9 mouse cellular contexts compared by ENCODE assay signal in genomic region chr4:155963106-155963505, GRCm38 (mm10). TPM values are rescaled to one million over a fixed set of nuclear protein-coding genes. Genes with fewer than 3 reads are reported as not detected.
DNase-seq lines count a peak whose midpoint lies in the region; ATAC-seq and TF ChIP-seq lines count a peak whose summit lies in the region.
"Had no signal": no experiment of that assay in that cellular context is flagged by ENCODE, and none has a peak within 500 bp of the region (broad histone marks: within the 10 kb centered on the region; RNA-seq: fewer than 3 reads in every experiment).

No protein-coding gene starts in this region.

- H3K4me1 ChIP-seq in forebrain, embryonic 10.5 days: peaks cover 24% of the 10 kb centered on the region
- peaks cover 14% of the 10 kb centered on the region for H3K4me1 ChIP-seq in forebrain, embryonic 16.5 days (replicated peaks; ENCODE audit: control insufficient read depth, insufficient read depth, low read length)
- peaks cover 16% of the 10 kb centered on the region for H3K4me1 ChIP-seq in bone marrow macrophage, adult 2 months (ENCODE audit: control insufficient read depth, insufficient read depth, low read length)
- no peaks in the 10 kb centered on the region; the same call in 1 of the 2 replicates for H3K4me1 ChIP-seq in hindbrain, postnatal 0 days (ENCODE audit: insufficient read depth, low read length)
- peaks cover 21 to 29% of the 10 kb centered on the region in 2 experiments for H3K4me1 ChIP-seq in liver, embryonic 14.5 days (replicated peaks; ENCODE audit: control insufficient read depth in 2 of 2, insufficient read depth in 2 of 2, low read length in 1 of 2)

- TF ChIP-seq EP300 in liver, embryonic 14.5 days (IDR thresholded peaks at IDR 0.05; ENCODE audit: low read depth): no peak

- no peak overlapping the region; the same call in 1 of the 2 replicates for H3K4me2 ChIP-seq in forebrain, embryonic 16.5 days (ENCODE audit: low read length)
- peak overlapping the region; percentile 76 for H3K4me2 ChIP-seq in hindbrain, postnatal 0 days (ENCODE audit: low read depth, low read length)
- peak overlapping the region; percentile 68 for H3K4me2 ChIP-seq in liver, embryonic 14.5 days (ENCODE audit: low read depth)

- H3K27ac ChIP-seq in forebrain, embryonic 10.5 days: peak overlapping the region; percentile 84; the same call in 1 of the 2 replicates
- H3K27ac ChIP-seq in forebrain, embryonic 16.5 days (ENCODE audit: low read length): no peak overlapping the region
- H3K27ac ChIP-seq in bone marrow macrophage, adult 2 months (ENCODE audit: insufficient read depth, low read depth, low read length): no peak overlapping the region
- no peak overlapping the region for H3K27ac ChIP-seq in hindbrain, postnatal 0 days
- peak overlapping the region; percentile 0 for H3K27ac ChIP-seq in liver, embryonic 14.5 days

- ATAC-seq in forebrain, embryonic 16.5 days: no peak
- ATAC-seq in hindbrain, postnatal 0 days: no peak
- ATAC-seq in liver, embryonic 14.5 days (ENCODE audit: insufficient read depth): peak; percentile 3
- ATAC-seq in megakaryocyte-erythroid progenitor cell, adult 5-6 weeks (replicated peaks; ENCODE audit: low FRiP score, low TSS enrichment, poor library complexity, severe bottlenecking): no peak

- 48% methylated on average over 7 of the region's 7 CpGs for WGBS in forebrain, embryonic 10.5 days
- WGBS in forebrain, embryonic 16.5 days: 57% methylated on average over 7 of the region's 7 CpGs
- 63% methylated on average over 7 of the region's 7 CpGs for WGBS in hindbrain, postnatal 0 days
- WGBS in liver, embryonic 14.5 days (ENCODE audit: insufficient replicate concordance): 36% methylated on average over 7 of the region's 7 CpGs

- TF ChIP-seq CTCF in bone marrow macrophage, adult 2 months (IDR thresholded peaks at IDR 0.05; ENCODE audit: low read depth, low read length): no peak
- TF ChIP-seq CTCF in hindbrain, postnatal 0 days (IDR thresholded peaks at IDR 0.05; ENCODE audit: low read depth): no peak
- TF ChIP-seq CTCF in liver, embryonic 14.5 days (IDR thresholded peaks at IDR 0.05; ENCODE audit: low read depth): no peak

- no peaks in the 10 kb centered on the region for H3K9me3 ChIP-seq in forebrain, embryonic 10.5 days
- H3K9me3 ChIP-seq in forebrain, embryonic 16.5 days (ENCODE audit: control insufficient read depth, low read length): no peaks in the 10 kb centered on the region
- H3K9me3 ChIP-seq in hindbrain, postnatal 0 days (ENCODE audit: low read length): no peaks in the 10 kb centered on the region
- no peaks in the 10 kb centered on the region for H3K9me3 ChIP-seq in liver, embryonic 14.5 days (ENCODE audit: control insufficient read depth, low read length)

- H3K4me3 ChIP-seq in forebrain, embryonic 10.5 days: peak overlapping the region; percentile 66
- no peak overlapping the region for H3K4me3 ChIP-seq in forebrain, embryonic 16.5 days (replicated peaks; ENCODE audit: low read length)
- H3K4me3 ChIP-seq in bone marrow macrophage, adult 2 months (ENCODE audit: insufficient read depth, low read length): peak overlapping the region; percentile 51
- peak overlapping the region; percentile 41 for H3K4me3 ChIP-seq in hindbrain, postnatal 0 days (ENCODE audit: low read length)
- H3K4me3 ChIP-seq in liver, embryonic 14.5 days (ENCODE audit: insufficient read depth in 1 of 2, low read depth in 2 of 2, low read length in 2 of 2): peak overlapping the region; percentile 54 to 68
- H3K4me3 ChIP-seq: myocyte had no signal

- H3K36me3 ChIP-seq in forebrain, embryonic 10.5 days (replicated peaks): peaks cover 48% of the 10 kb centered on the region
- peaks cover 1% of the 10 kb centered on the region; the same call in 1 of the 2 replicates for H3K36me3 ChIP-seq in forebrain, embryonic 16.5 days (ENCODE audit: control insufficient read depth, insufficient read depth)
- H3K36me3 ChIP-seq in hindbrain, postnatal 0 days (ENCODE audit: insufficient read depth, low read length): peaks cover 11% of the 10 kb centered on the region; the same call in 1 of the 2 replicates
- peaks cover 8% of the 10 kb centered on the region for H3K36me3 ChIP-seq in liver, embryonic 14.5 days (replicated peaks; ENCODE audit: control insufficient read depth, insufficient read depth, low read depth)

- no peak overlapping the region; the same call in 1 of the 2 replicates for H3K9ac ChIP-seq in forebrain, embryonic 16.5 days (replicated peaks; ENCODE audit: low read depth, low read length)
- peak overlapping the region; percentile 60; the same call in 1 of the 2 replicates for H3K9ac ChIP-seq in hindbrain, postnatal 0 days (replicated peaks; ENCODE audit: low read length)
- peak overlapping the region; percentile 81 for H3K9ac ChIP-seq in liver, embryonic 14.5 days (replicated peaks)

- no peak for DNase-seq in forebrain, embryonic 10.5 days (ENCODE audit: extremely low spot score, low spot score)
- DNase-seq in hindbrain, postnatal 0 days (ENCODE audit: low spot score): no peak
- DNase-seq in liver, embryonic 14.5 days (ENCODE audit: low read depth in 3 of 3, low spot score in 3 of 3): no peak
- DNase-seq in spleen, adult 12 weeks (ENCODE audit: low spot score): no peak
- no peak for DNase-seq in retina, embryonic 14.5 days (ENCODE audit: low spot score)

- H3K27me3 ChIP-seq in forebrain, embryonic 10.5 days (ENCODE audit: poor library complexity, severe bottlenecking): no peaks in the 10 kb centered on the region
- H3K27me3 ChIP-seq in forebrain, embryonic 16.5 days (replicated peaks; ENCODE audit: control insufficient read depth, insufficient read depth, low read length): no peaks in the 10 kb centered on the region
- H3K27me3 ChIP-seq in hindbrain, postnatal 0 days (ENCODE audit: insufficient read depth, low read length): no peaks in the 10 kb centered on the region
- no peaks in the 10 kb centered on the region for H3K27me3 ChIP-seq in liver, embryonic 14.5 days (ENCODE audit: control insufficient read depth, insufficient read depth, low read length)

- TF ChIP-seq POLR2A in bone marrow macrophage, adult 2 months (IDR thresholded peaks at IDR 0.05; ENCODE audit: borderline replicate concordance, low read depth, low read length): no peak

RNA-seq across cellular contexts. Expression of gene C1qtnf12, which starts 1.0 kb away (rescaled TPM):
- 18.4 and 20.9 TPM in 2 replicates for polyA plus RNA-seq in forebrain, embryonic 10.5 days (2016; fragmentation: Nextera tagmentation; extraction: Ambion mirVana)
- 6.3 and 9.2 TPM in 2 replicates for polyA plus RNA-seq in forebrain, embryonic 16.5 days (2015; fragmentation: Nextera tagmentation; extraction: Ambion mirVana)
- polyA plus RNA-seq in bone marrow macrophage, adult 2 months (2012; ENCODE audit: insufficient read depth, insufficient read length, missing spikeins): 32.4 and 42.7 TPM in 2 replicates
- 26.6 and 35.2 TPM in 2 replicates for total RNA-seq in hindbrain, postnatal 0 days (2014; rRNA removed)
- polyA plus RNA-seq in hindbrain, postnatal 0 days (2015; fragmentation: Nextera tagmentation; extraction: Ambion mirVana): 21.8 and 22.8 TPM in 2 replicates
- 37.4 and 43.2 TPM in 2 replicates for polyA plus RNA-seq in liver, embryonic 14.5 days (2012; rRNA removed)
- polyA plus RNA-seq in liver, embryonic 14.5 days (2014; fragmentation: Nextera tagmentation; extraction: Ambion mirVana): 85.1 and 96.2 TPM in 2 replicates
- 923 and 965 TPM in 2 replicates for total RNA-seq in megakaryocyte-erythroid progenitor cell, adult 5-6 weeks (2014; fragmentation: Nextera tagmentation)
- 161 and 357 TPM in 2 replicates for total RNA-seq in megakaryocyte-erythroid progenitor cell, adult 5-6 weeks (2017)

RNA-seq across cellular contexts. Expression of gene Ube2j2, which starts 19.5 kb away (rescaled TPM):
- polyA plus RNA-seq in forebrain, embryonic 10.5 days (2016; fragmentation: Nextera tagmentation; extraction: Ambion mirVana): 144 and 150 TPM in 2 replicates
- 115 and 121 TPM in 2 replicates for polyA plus RNA-seq in forebrain, embryonic 16.5 days (2015; fragmentation: Nextera tagmentation; extraction: Ambion mirVana)
- 78.3 and 85.9 TPM in 2 replicates for polyA plus RNA-seq in bone marrow macrophage, adult 2 months (2012; ENCODE audit: insufficient read depth, insufficient read length, missing spikeins)
- 47.5 and 50.8 TPM in 2 replicates for total RNA-seq in hindbrain, postnatal 0 days (2014; rRNA removed)
- polyA plus RNA-seq in hindbrain, postnatal 0 days (2015; fragmentation: Nextera tagmentation; extraction: Ambion mirVana): 119 and 126 TPM in 2 replicates
- polyA plus RNA-seq in liver, embryonic 14.5 days (2012; rRNA removed): 19.9 and 36.9 TPM in 2 replicates
- 61.5 and 62.3 TPM in 2 replicates for polyA plus RNA-seq in liver, embryonic 14.5 days (2014; fragmentation: Nextera tagmentation; extraction: Ambion mirVana)
- 76.0 and 111 TPM in 2 replicates for total RNA-seq in megakaryocyte-erythroid progenitor cell, adult 5-6 weeks (2014; fragmentation: Nextera tagmentation)
- 133 and 145 TPM in 2 replicates for total RNA-seq in megakaryocyte-erythroid progenitor cell, adult 5-6 weeks (2017)

RNA-seq across cellular contexts. Expression of gene B3galt6, which starts 29.3 kb away (rescaled TPM):
- 12.7 and 14.0 TPM in 2 replicates for polyA plus RNA-seq in forebrain, embryonic 10.5 days (2016; fragmentation: Nextera tagmentation; extraction: Ambion mirVana)
- 26.8 and 30.4 TPM in 2 replicates for polyA plus RNA-seq in forebrain, embryonic 16.5 days (2015; fragmentation: Nextera tagmentation; extraction: Ambion mirVana)
- 1.7 and 2.3 TPM in 2 replicates for polyA plus RNA-seq in bone marrow macrophage, adult 2 months (2012; ENCODE audit: insufficient read depth, insufficient read length, missing spikeins)
- total RNA-seq in hindbrain, postnatal 0 days (2014; rRNA removed): 48.8 and 56.8 TPM in 2 replicates
- polyA plus RNA-seq in hindbrain, postnatal 0 days (2015; fragmentation: Nextera tagmentation; extraction: Ambion mirVana): 26.1 and 26.2 TPM in 2 replicates
- polyA plus RNA-seq in liver, embryonic 14.5 days (2012; rRNA removed): 2.8 and 2.9 TPM in 2 replicates
- 3.7 TPM in 2 replicates for polyA plus RNA-seq in liver, embryonic 14.5 days (2014; fragmentation: Nextera tagmentation; extraction: Ambion mirVana)
- total RNA-seq in megakaryocyte-erythroid progenitor cell, adult 5-6 weeks (2014; fragmentation: Nextera tagmentation): 7.6 and 9.4 TPM in 2 replicates
- total RNA-seq in megakaryocyte-erythroid progenitor cell, adult 5-6 weeks (2017): 11.0 and 11.7 TPM in 2 replicates

RNA-seq across cellular contexts. Expression of gene Sdf4, which starts 29.6 kb away (rescaled TPM):
- polyA plus RNA-seq in forebrain, embryonic 10.5 days (2016; fragmentation: Nextera tagmentation; extraction: Ambion mirVana): 134 and 135 TPM in 2 replicates
- polyA plus RNA-seq in forebrain, embryonic 16.5 days (2015; fragmentation: Nextera tagmentation; extraction: Ambion mirVana): 118 and 125 TPM in 2 replicates
- 197 and 213 TPM in 2 replicates for polyA plus RNA-seq in bone marrow macrophage, adult 2 months (2012; ENCODE audit: insufficient read depth, insufficient read length, missing spikeins)
- 100 and 121 TPM in 2 replicates for total RNA-seq in hindbrain, postnatal 0 days (2014; rRNA removed)
- 122 and 127 TPM in 2 replicates for polyA plus RNA-seq in hindbrain, postnatal 0 days (2015; fragmentation: Nextera tagmentation; extraction: Ambion mirVana)
- polyA plus RNA-seq in liver, embryonic 14.5 days (2012; rRNA removed): 20.1 and 26.8 TPM in 2 replicates
- 72.1 and 79.4 TPM in 2 replicates for polyA plus RNA-seq in liver, embryonic 14.5 days (2014; fragmentation: Nextera tagmentation; extraction: Ambion mirVana)
- 48.2 and 74.4 TPM in 2 replicates for total RNA-seq in megakaryocyte-erythroid progenitor cell, adult 5-6 weeks (2014; fragmentation: Nextera tagmentation)
- total RNA-seq in megakaryocyte-erythroid progenitor cell, adult 5-6 weeks (2017): 137 and 143 TPM in 2 replicates

RNA-seq across cellular contexts. Expression of gene Tnfrsf4, which starts 50.5 kb away (rescaled TPM):
- polyA plus RNA-seq in forebrain, embryonic 10.5 days (2016; fragmentation: Nextera tagmentation; extraction: Ambion mirVana): 0.72 and 1.1 TPM in 2 replicates
- polyA plus RNA-seq in forebrain, embryonic 16.5 days (2015; fragmentation: Nextera tagmentation; extraction: Ambion mirVana): 1.0 and 1.4 TPM in 2 replicates
- polyA plus RNA-seq in bone marrow macrophage, adult 2 months (2012; ENCODE audit: insufficient read depth, insufficient read length, missing spikeins): 1.5 and 1.7 TPM in 2 replicates
- total RNA-seq in hindbrain, postnatal 0 days (2014; rRNA removed): 2.6 TPM in 1 of 2 replicates, not detected in the other
- 0.47 and 0.49 TPM in 2 replicates for polyA plus RNA-seq in hindbrain, postnatal 0 days (2015; fragmentation: Nextera tagmentation; extraction: Ambion mirVana)
- polyA plus RNA-seq in liver, embryonic 14.5 days (2012; rRNA removed): 1.0 and 1.8 TPM in 2 replicates
- polyA plus RNA-seq in liver, embryonic 14.5 days (2014; fragmentation: Nextera tagmentation; extraction: Ambion mirVana): 0.13 TPM in 2 replicates
- total RNA-seq in megakaryocyte-erythroid progenitor cell, adult 5-6 weeks (2014; fragmentation: Nextera tagmentation): 2.5 and 6.9 TPM in 2 replicates
- total RNA-seq in megakaryocyte-erythroid progenitor cell, adult 5-6 weeks (2017): 1.8 and 5.6 TPM in 2 replicates

Comparison
In these comparisons a context has a peak if more than half of its experiments do, and no peak if none do; other contexts are left out.
1. H3K27ac ChIP-seq: peak in forebrain, embryonic 10.5 days (single experiment) and liver, embryonic 14.5 days (single experiment); none in forebrain, embryonic 16.5 days (single experiment), bone marrow macrophage, adult 2 months (single experiment) and hindbrain, postnatal 0 days (single experiment).